Mouse (Mus musculus) testis, adult 2 months (tissue): ENCODE data around the gene Col25a1.

Experiments used
- CTCF ChIP-seq: fragments of 200-500 bp; IDR thresholded peaks from 2 replicates; pipeline ENCODE4 v1.5.1; 2012; ENCODE audit warnings: low read depth, mild to moderate bottlenecking, inconsistent platforms, low read length, moderate library complexity; ENCODE audit not compliant: control insufficient read depth, insufficient read depth, insufficient replicate concordance
- POLR2A ChIP-seq: fragments of 200-500 bp; IDR thresholded peaks from 2 replicates; pipeline ENCODE4 v1.6.1; 2012; ENCODE audit warnings: low read depth, mild to moderate bottlenecking, inconsistent platforms, low read length, moderate library complexity; ENCODE audit not compliant: control insufficient read depth

GRCm38 (mm10) chr3:130581577-130581976 is 450.3 kb downstream of the Col25a1 start:
- TF ChIP-seq POLR2A (no peak), CTCF (no peak)
